Mouse (Mus musculus) myocyte (in vitro differentiated cells): ENCODE results near the gene Ccnd1. TPM values are rescaled to one million over a fixed set of nuclear protein-coding genes. Genes with fewer than 3 reads are reported as not detected.

Experiments
- H3K27me3 ChIP-seq: one replicate; pipeline ENCODE4 v1.6.1; 2011; ENCODE audit not compliant: control insufficient read depth, insufficient read depth, insufficient read length
- H3K36me3 ChIP-seq: one replicate; pipeline ENCODE4 v1.6.1; 2011; ENCODE audit not compliant: control insufficient read depth, insufficient read depth
- H3K4me2 ChIP-seq: one replicate; pipeline ENCODE4 v1.6.1; 2011; ENCODE audit warnings: low read depth, control low read depth
- H3K4me3 ChIP-seq: one replicate; pipeline ENCODE4 v1.5.1; 2011; ENCODE audit warnings: mild to moderate bottlenecking, control low read depth, moderate library complexity
- H3K79me2 ChIP-seq: one replicate; pipeline ENCODE4 v1.6.1; 2011; ENCODE audit not compliant: control insufficient read depth, insufficient read depth
- H3ac ChIP-seq: one replicate; pipeline ENCODE4 v1.6.1; 2011; ENCODE audit not compliant: control insufficient read depth, insufficient read length
- CEBPB ChIP-seq: IDR thresholded peaks from 2 replicates; pipeline ENCODE4 v1.6.1; 2011; ENCODE audit warnings: mild to moderate bottlenecking, moderate library complexity; ENCODE audit not compliant: poor library complexity, insufficient read depth, severe bottlenecking
- E2F4 ChIP-seq: IDR thresholded peaks from one replicate; pipeline ENCODE4 v1.6.1; 2011; ENCODE audit warnings: mild to moderate bottlenecking, control low read depth, moderate library complexity; ENCODE audit not compliant: insufficient read depth
- MAX ChIP-seq: IDR thresholded peaks from one replicate; pipeline ENCODE4 v1.6.1; 2011; ENCODE audit warnings: low read depth, mild to moderate bottlenecking, control low read depth
- MYOD1 ChIP-seq, 3 experiments: IDR thresholded peaks; one replicate each; pipeline ENCODE4 v1.6.1; 2011; ENCODE audit warnings: control low read depth in 2 of 3, low read depth in 2 of 3, mild to moderate bottlenecking in 2 of 3, moderate library complexity in 1 of 3; ENCODE audit not compliant: insufficient read length in 2 of 3, control insufficient read depth in 1 of 3
- MYOG ChIP-seq, 3 experiments: IDR thresholded peaks; one replicate each; pipeline ENCODE4 v1.6.1; 2011; ENCODE audit warnings: control low read depth in 2 of 3, low read depth in 2 of 3, mild to moderate bottlenecking in 2 of 3; ENCODE audit not compliant: insufficient read length in 2 of 3, control insufficient read depth in 1 of 3, insufficient read depth in 1 of 3
- POLR2A ChIP-seq: IDR thresholded peaks from one replicate; pipeline ENCODE4 v1.6.1; 2011; ENCODE audit warnings: low read depth, mild to moderate bottlenecking, control low read depth, moderate library complexity; ENCODE audit not compliant: insufficient read length
- POLR2AphosphoS2 ChIP-seq: IDR thresholded peaks from one replicate; pipeline ENCODE4 v1.6.1; 2011; ENCODE audit warnings: low read depth, control low read depth; ENCODE audit not compliant: insufficient read length
- REST ChIP-seq: IDR thresholded peaks from one replicate; pipeline ENCODE4 v1.6.1; 2011; ENCODE audit warnings: mild to moderate bottlenecking, control low read depth, moderate library complexity; ENCODE audit not compliant: insufficient read depth, insufficient read length
- SRF ChIP-seq: IDR thresholded peaks from one replicate; pipeline ENCODE4 v1.6.1; 2011; ENCODE audit warnings: low read depth; ENCODE audit not compliant: control insufficient read depth, insufficient read length
- TCF12 ChIP-seq: IDR thresholded peaks from one replicate; pipeline ENCODE4 v1.6.1; 2011; ENCODE audit warnings: mild to moderate bottlenecking, control low read depth; ENCODE audit not compliant: poor library complexity, insufficient read depth, severe bottlenecking
- TCF3 ChIP-seq: IDR thresholded peaks from one replicate; pipeline ENCODE4 v1.6.1; 2011; ENCODE audit warnings: low read depth, control low read depth; ENCODE audit not compliant: insufficient read length
- USF1 ChIP-seq: IDR thresholded peaks from one replicate; pipeline ENCODE4 v1.6.1; 2011; ENCODE audit warnings: low read depth, mild to moderate bottlenecking, control low read depth, moderate library complexity
- polyA plus RNA-seq: library from polyadenylated mRNA; unstranded; fragments of >200 nt; fragmentation: generic; extraction: Trizol; gene quantifications from one replicate; pipeline ENCODE4 v1.2.1, GENCODE M21; 2012; ENCODE audit warnings: missing spikeins

Ccnd1 gene
- polyA plus RNA-seq: 36.6 TPM

- H3ac ChIP-seq: peak within 1 kb of the TSS; percentile 12
- no peak for TF ChIP-seq TCF3
- peak; percentile 12 for TF ChIP-seq E2F4
- peak; percentile 68 for TF ChIP-seq POLR2AphosphoS2
- TF ChIP-seq MYOD1 (IDR thresholded peaks at IDR 0.05; ENCODE audit: control insufficient read depth in 1 of 3, insufficient read length in 2 of 3, low read depth in 2 of 3): no peak
- peak; percentile 71 for TF ChIP-seq POLR2A
- peaks cover 26% of the 10 kb centered on the region for H3K79me2 ChIP-seq
- peak within 1 kb of the TSS; percentile 95 for H3K4me2 ChIP-seq
- peak within 1 kb of the TSS; percentile 71 for H3K4me3 ChIP-seq
- H3K27me3 ChIP-seq: no peaks in the 10 kb centered on the region
- no peaks in the 10 kb centered on the region for H3K36me3 ChIP-seq
Observed at GRCm38 (mm10) chr7:144939344-144940002, at the start of gene Ccnd1. Ccnd1 (minus strand) TSS chr7:144939925.

- H3ac ChIP-seq: no peak overlapping the region
- TF ChIP-seq POLR2AphosphoS2 (no peak), REST (no peak), USF1 (no peak), MYOG (IDR thresholded peaks at IDR 0.05; ENCODE audit: control insufficient read depth in 1 of 3, insufficient read depth in 1 of 3, insufficient read length in 2 of 3, low read depth in 2 of 3) (no peak), MAX (no peak), SRF (no peak), TCF12 (no peak), TCF3 (no peak), E2F4 (no peak)
- no peaks in the 10 kb centered on the region for H3K36me3 ChIP-seq
- no peaks in the 10 kb centered on the region for H3K27me3 ChIP-seq
- no peaks in the 10 kb centered on the region for H3K79me2 ChIP-seq
- no peak overlapping the region for H3K4me3 ChIP-seq
- H3K4me2 ChIP-seq: no peak overlapping the region
Observed at GRCm38 (mm10) chr7:144988856-144989255, 49.1 kb upstream of the Ccnd1 start.

GRCm38 (mm10) chr7:144985100-144985499, 45.4 kb upstream of the Ccnd1 start:
- TF ChIP-seq POLR2AphosphoS2: no peak
- no peak for TF ChIP-seq SRF
- no peak for TF ChIP-seq MAX
- TF ChIP-seq USF1: no peak
- TF ChIP-seq CEBPB: no peak
- TF ChIP-seq MYOG (IDR thresholded peaks at IDR 0.05; ENCODE audit: control insufficient read depth in 1 of 3, insufficient read depth in 1 of 3, insufficient read length in 2 of 3, low read depth in 2 of 3): no peak
- no peak for TF ChIP-seq MYOD1 (IDR thresholded peaks at IDR 0.05; ENCODE audit: control insufficient read depth in 1 of 3, insufficient read length in 2 of 3, low read depth in 2 of 3)
- TF ChIP-seq REST: no peak
- no peak for TF ChIP-seq TCF3
- no peak for TF ChIP-seq POLR2A
- TF ChIP-seq E2F4: no peak
- no peak for TF ChIP-seq TCF12
- Histone ChIP-seq H3K4me2 (no peak overlapping the region), H3K79me2 (no peaks in the 10 kb centered on the region), H3K36me3 (no peaks in the 10 kb centered on the region), H3K27me3 (no peaks in the 10 kb centered on the region), H3ac (no peak overlapping the region), H3K4me3 (no peak overlapping the region)

- Histone ChIP-seq H3K4me3 (no peak overlapping the region), H3K79me2 (no peaks in the 10 kb centered on the region), H3K4me2 (peak overlapping the region; percentile 44), H3ac (no peak overlapping the region), H3K27me3 (no peaks in the 10 kb centered on the region), H3K36me3 (no peaks in the 10 kb centered on the region)
- TF ChIP-seq MYOD1 (IDR thresholded peaks at IDR 0.05; ENCODE audit: control insufficient read depth in 1 of 3, insufficient read length in 2 of 3, low read depth in 2 of 3): peak in 1 of 3 experiments; percentile 20
- no peak for TF ChIP-seq USF1
- TF ChIP-seq TCF12: no peak
- TF ChIP-seq SRF: no peak
Observed at GRCm38 (mm10) chr7:144982358-144983110, 42.8 kb upstream of the Ccnd1 start.

DNA sequence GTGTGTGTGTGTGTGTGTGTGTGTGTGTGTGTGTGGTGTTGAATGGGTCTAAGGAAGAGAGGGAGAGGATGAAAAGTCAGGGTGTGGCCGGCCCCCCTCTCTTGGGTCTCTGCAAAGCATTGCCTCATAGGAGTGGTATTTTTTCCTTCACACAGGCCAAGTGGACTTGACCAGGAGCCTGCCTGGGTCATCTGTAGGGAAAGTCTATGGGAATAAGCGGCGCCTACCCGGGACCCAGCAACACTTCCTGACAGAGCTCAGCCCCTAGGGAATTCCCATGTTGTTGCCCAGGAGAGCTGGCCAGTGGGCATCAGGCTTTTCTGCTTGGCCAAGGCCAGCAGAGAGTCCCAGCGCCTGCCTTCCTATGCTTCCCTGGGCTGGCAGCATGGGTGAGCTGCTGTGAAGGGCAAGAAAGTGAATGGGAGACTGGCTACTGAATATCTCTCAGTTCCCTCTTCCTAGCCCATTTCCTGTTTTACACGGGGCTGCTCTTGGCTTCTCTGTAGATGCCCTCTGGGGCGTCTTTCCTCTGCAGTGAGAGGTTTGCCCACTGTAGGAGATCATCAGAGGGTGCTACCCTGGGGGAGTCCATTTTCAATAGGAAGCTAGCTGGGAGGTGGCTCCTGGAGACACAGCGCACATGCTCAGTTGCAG, 41.8 kb upstream of the Ccnd1 start:
- no peaks in the 10 kb centered on the region for H3K79me2 ChIP-seq
- H3ac ChIP-seq: no peak overlapping the region
- H3K4me2 ChIP-seq: peak overlapping the region; percentile 38
- no peak overlapping the region for H3K4me3 ChIP-seq
- H3K27me3 ChIP-seq: no peaks in the 10 kb centered on the region
- H3K36me3 ChIP-seq: no peaks in the 10 kb centered on the region
- no peak for TF ChIP-seq MYOD1 (IDR thresholded peaks at IDR 0.05; ENCODE audit: control insufficient read depth in 1 of 3, insufficient read length in 2 of 3, low read depth in 2 of 3)
- TF ChIP-seq CEBPB: no peak
- no peak for TF ChIP-seq POLR2AphosphoS2
- TF ChIP-seq SRF: no peak
- no peak for TF ChIP-seq REST
- no peak for TF ChIP-seq TCF3
- TF ChIP-seq TCF12: no peak
- TF ChIP-seq MYOG (IDR thresholded peaks at IDR 0.05; ENCODE audit: control insufficient read depth in 1 of 3, insufficient read depth in 1 of 3, insufficient read length in 2 of 3, low read depth in 2 of 3): no peak
- no peak for TF ChIP-seq USF1
- no peak for TF ChIP-seq E2F4
